9 mouse cellular contexts compared by ENCODE assay signal in genomic region chr14:25377091-25377490, GRCm38 (mm10).
DNase-seq lines count a peak whose midpoint lies in the region; ATAC-seq lines count a peak whose summit lies in the region.
"Had no signal": no experiment of that assay in that cellular context is flagged by ENCODE, and none has a peak within 500 bp of the region (broad histone marks: within the 10 kb centered on the region; RNA-seq: fewer than 3 reads in every experiment).

No protein-coding gene starts in this region.

- H3K4me3 ChIP-seq in heart, embryonic 12.5 days = peak overlapping the region; percentile 52; the same call in 1 of the 2 replicates
- no peak overlapping the region for H3K4me3 ChIP-seq in hindbrain, embryonic 13.5 days
- 0 out of 2 replicates have a peak overlapping the region, but pooled peaks have one; percentile 35 for H3K4me3 ChIP-seq in midbrain, embryonic 12.5 days

- H3K4me1 ChIP-seq in heart, embryonic 12.5 days (replicated peaks) = peaks cover 49% of the 10 kb centered on the region
- H3K4me1 ChIP-seq in hindbrain, embryonic 13.5 days (replicated peaks) = peaks cover 52% of the 10 kb centered on the region
- peaks cover 39% of the 10 kb centered on the region for H3K4me1 ChIP-seq in midbrain, embryonic 12.5 days

- no peak for ATAC-seq in heart, embryonic 12.5 days (ENCODE audit: insufficient number of reproducible peaks, low FRiP score)
- ATAC-seq in hindbrain, embryonic 13.5 days (ENCODE audit: low FRiP score) = no peak
- peak; percentile 10; the same call in 1 of the 2 replicates for ATAC-seq in midbrain, embryonic 12.5 days (ENCODE audit: low FRiP score, low read depth)

- H3K9ac ChIP-seq in heart, embryonic 12.5 days = peak overlapping the region; percentile 81
- peak overlapping the region; percentile 80; the same call in 1 of the 2 replicates for H3K9ac ChIP-seq in hindbrain, embryonic 13.5 days
- peak overlapping the region; percentile 71 for H3K9ac ChIP-seq in midbrain, embryonic 12.5 days (replicated peaks)

- H3K27ac ChIP-seq in heart, embryonic 12.5 days (ENCODE audit: poor library complexity, severe bottlenecking) = peak overlapping the region; percentile 100
- peak overlapping the region; percentile 100 for H3K27ac ChIP-seq in hindbrain, embryonic 13.5 days
- H3K27ac ChIP-seq in midbrain, embryonic 12.5 days (replicated peaks) = peak overlapping the region; percentile 99

- H3K4me2 ChIP-seq in heart, embryonic 12.5 days = peak overlapping the region; percentile 68
- H3K4me2 ChIP-seq in hindbrain, embryonic 13.5 days = peak overlapping the region; percentile 65
- peak overlapping the region; percentile 55 for H3K4me2 ChIP-seq in midbrain, embryonic 12.5 days (replicated peaks)

- DNase-seq in heart, adult 9 months (ENCODE audit: low spot score in 2 of 2) = no peak
- peak; percentile 68 for DNase-seq in cerebellum, adult 9-11 months
- DNase-seq in retina, embryonic 14.5 days (ENCODE audit: low spot score) = no peak
- DNase-seq in adrenal gland, postnatal 4 days (ENCODE audit: low spot score in 2 of 2) = no peak
- no peak for DNase-seq in thymus, postnatal 14 days

- H3K27me3 ChIP-seq in heart, embryonic 12.5 days (replicated peaks) = no peaks in the 10 kb centered on the region
- H3K27me3 ChIP-seq in hindbrain, embryonic 13.5 days = no peaks in the 10 kb centered on the region; the same call in 1 of the 2 replicates
- H3K27me3 ChIP-seq in midbrain, embryonic 12.5 days = no peaks in the 10 kb centered on the region
- H3K27me3 ChIP-seq: Patski had no signal

- no peaks in the 10 kb centered on the region for H3K36me3 ChIP-seq in heart, embryonic 12.5 days
- H3K36me3 ChIP-seq in hindbrain, embryonic 13.5 days = no peaks in the 10 kb centered on the region
- H3K36me3 ChIP-seq in midbrain, embryonic 12.5 days = no peaks in the 10 kb centered on the region

- no peaks in the 10 kb centered on the region for H3K9me3 ChIP-seq in heart, embryonic 12.5 days (replicated peaks)
- no peaks in the 10 kb centered on the region for H3K9me3 ChIP-seq in hindbrain, embryonic 13.5 days
- no peaks in the 10 kb centered on the region for H3K9me3 ChIP-seq in midbrain, embryonic 12.5 days

- 28% methylated on average over 2 of the region's 2 CpGs for WGBS in heart, embryonic 12.5 days
- WGBS in hindbrain, embryonic 13.5 days = 53% methylated on average over 2 of the region's 2 CpGs
- 53% methylated on average over 2 of the region's 2 CpGs for WGBS in midbrain, embryonic 12.5 days
